16 mouse cellular contexts compared by ENCODE assay signal in the genomic region with DNA sequence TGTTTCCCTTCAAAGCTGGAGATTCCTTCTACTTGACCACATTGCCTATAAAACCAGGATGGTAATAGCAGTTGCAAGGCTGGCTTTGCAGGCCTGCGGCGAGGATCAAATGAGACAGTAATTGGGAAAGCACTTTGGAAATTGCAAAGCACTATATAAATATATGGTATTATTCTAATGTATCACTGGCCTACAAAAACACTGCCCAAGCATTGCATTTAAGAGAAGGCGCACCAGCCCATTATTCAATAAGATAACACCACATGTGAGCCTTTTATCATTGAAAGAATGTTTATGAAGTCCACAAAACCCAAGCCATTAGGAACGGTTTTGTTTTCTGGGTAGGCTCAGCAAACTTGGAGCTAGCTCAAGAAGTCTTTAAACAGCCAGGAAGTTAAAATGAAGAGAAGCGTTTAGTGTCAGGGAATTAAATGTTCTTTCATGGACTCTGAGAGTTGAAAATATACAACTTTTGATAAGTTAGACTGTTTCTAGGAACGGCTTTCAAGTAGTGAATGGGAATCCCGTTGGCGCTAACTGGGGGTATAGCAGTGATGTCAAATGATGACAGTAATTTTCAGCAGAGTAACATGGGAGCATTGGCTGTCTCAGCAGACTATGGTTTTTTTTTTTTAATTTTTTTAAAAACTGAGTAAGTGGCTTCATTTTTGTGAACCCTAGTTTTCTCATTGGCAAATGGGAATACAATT.
"Had no signal": no experiment of that assay in that cellular context is flagged by ENCODE, and none has a peak within 500 bp of the region (broad histone marks: within the 10 kb centered on the region; RNA-seq: fewer than 3 reads in every experiment).

No protein-coding gene starts in this region.

- DNase-seq: kidney, adult 11 months; kidney, adult 9 months; kidney, postnatal 10 days; left cerebral cortex, postnatal 4 days; lung, adult 2 months; lung, postnatal 36 days; midbrain, embryonic 14.5 days; right cerebral cortex, adult 18-20 months; right cerebral cortex, postnatal 25 days; thymus, adult 2 months; thymus, postnatal 36 days had no signal

- H3K4me2 ChIP-seq: limb, embryonic 13.5 days; neural tube, embryonic 15.5 days had no signal

- H3K9me3 ChIP-seq: limb, embryonic 13.5 days; midbrain, embryonic 10.5 days; neural tube, embryonic 15.5 days had no signal

- H3K4me1 ChIP-seq: limb, embryonic 13.5 days; neural tube, embryonic 15.5 days had no signal

- H3K4me3 ChIP-seq: limb, embryonic 13.5 days; midbrain, embryonic 10.5 days; myocyte; neural tube, embryonic 15.5 days had no signal

- H3K9ac ChIP-seq: limb, embryonic 13.5 days; liver, embryonic 14.5 days; neural tube, embryonic 15.5 days had no signal

- H3K36me3 ChIP-seq: limb, embryonic 13.5 days; midbrain, embryonic 10.5 days; neural tube, embryonic 15.5 days had no signal

- H3K27me3 ChIP-seq: limb, embryonic 13.5 days; neural tube, embryonic 15.5 days had no signal

- H3K27ac ChIP-seq: limb, embryonic 13.5 days; liver, embryonic 14.5 days; midbrain, embryonic 10.5 days; neural tube, embryonic 15.5 days had no signal
